Mouse (Mus musculus) heart, postnatal 4 days (tissue): ENCODE results near the gene Klhl29. TPM values are rescaled to one million over a fixed set of nuclear protein-coding genes. Genes with fewer than 3 reads are reported as not detected.
"Not testable (repeated sequence)": the region's sequence is repeated elsewhere in the genome, so short reads cannot be mapped to it uniquely, and the experiment has no call there.

Experiments
- DNase-seq: peaks from one replicate; pipeline ENCODE4 v3.0.0; 2021
- total RNA-seq, 2 experiments: library from RNA; stranded (reverse); gene quantifications; 2 replicates each; pipeline ENCODE4 v1.2.3; 2021

Gene Klhl29
- total RNA-seq, 2 experiments from 2014 or later: 0.69 to 0.90 TPM

DNA sequence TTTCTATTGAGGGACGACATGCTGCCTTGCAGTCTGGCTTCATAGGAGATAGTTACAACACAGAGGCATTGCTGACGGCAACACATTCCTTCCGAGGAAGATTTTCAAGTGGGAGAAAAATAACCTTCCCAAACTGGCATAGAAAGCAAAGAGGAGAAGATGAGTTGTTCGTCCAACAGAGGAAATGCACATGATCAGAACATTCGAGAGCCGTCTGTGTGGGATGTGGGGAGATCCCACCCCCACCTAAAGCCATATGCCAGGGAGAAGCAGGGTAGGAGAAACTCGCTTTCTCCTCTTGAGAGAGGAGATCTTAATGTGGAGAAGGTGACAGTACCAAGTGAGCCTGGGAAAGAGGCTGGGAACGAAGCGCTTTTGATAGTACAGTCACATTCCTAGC is 22.1 kb downstream of the Klhl29 start:
- no peak for DNase-seq

DNA sequence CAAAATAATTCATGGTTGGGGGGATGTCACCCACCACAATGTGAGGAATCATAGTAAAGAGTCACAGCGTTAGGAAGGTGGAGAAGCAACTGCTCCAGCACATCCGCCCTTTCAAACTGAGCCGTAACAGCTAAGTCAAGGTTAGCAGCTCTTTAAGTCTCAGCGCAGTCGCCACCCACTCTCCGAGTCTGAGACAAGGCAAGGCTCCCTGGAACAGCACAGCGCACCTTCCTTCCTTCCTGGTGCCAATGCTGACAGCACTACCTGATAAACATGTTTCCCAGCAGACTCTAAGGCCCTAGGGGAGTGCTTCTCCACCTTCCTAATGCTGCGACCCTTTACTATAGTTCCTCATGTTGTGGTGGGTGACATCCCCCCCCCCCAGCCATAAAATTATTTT is 22.7 kb downstream of the Klhl29 start:
- no peak for DNase-seq

DNA sequence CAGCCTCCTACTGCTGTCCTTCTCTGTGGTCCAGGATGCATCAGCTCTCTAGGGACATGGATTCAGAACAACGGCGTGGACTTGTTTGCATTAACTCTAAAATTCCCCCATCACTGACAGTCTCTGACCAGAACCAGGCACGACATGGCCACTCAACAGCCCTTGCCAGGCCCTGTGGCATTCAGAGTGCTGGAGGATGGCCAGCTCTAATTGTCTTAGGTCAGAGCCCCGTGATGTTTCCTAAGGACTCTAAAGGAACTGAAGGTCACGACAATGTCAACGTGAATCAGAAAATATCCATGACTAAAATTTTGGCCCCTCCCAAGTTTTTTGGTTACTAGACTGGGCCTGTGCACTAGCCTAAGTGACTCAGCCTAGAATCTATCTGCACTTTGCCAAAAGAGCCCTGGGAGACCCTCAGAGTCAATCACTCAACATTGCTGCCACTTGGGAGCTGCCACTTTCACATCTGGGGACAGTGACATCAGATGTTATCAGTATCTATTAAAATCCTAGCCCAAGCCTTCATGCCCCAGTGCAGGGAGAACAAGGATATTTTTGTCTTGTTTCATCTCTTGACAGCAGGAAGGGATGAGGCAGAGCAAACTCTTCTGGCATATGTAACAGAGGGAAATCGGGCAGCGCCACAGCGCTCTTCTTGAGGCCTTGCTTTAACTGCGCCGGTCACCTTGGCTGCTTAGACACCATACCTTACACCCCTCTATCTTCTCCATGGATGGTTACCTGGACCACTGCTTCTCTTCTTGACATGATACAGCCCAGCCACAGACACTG is 24.8 kb downstream of the Klhl29 start:
- no peak for DNase-seq

DNA sequence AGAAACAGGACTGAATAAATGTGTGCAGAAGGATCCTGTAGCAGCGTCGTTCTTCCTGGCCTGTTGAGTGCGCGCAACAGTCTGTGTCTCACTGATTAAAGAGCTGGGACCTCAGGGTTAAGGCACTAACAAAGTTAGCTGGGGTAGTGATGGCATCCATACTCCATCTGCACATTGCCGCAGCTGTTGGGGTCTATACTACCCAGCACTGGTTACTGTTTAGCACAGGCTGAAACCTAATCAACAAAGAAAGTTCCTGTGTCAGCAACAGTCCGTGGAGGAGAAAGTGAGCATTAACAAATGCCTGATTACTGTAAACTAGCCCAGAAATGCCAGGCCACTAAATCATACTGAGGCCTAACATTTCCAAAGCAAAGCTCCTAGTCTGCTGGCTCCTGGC is 30.4 kb downstream of the Klhl29 start:
- DNase-seq: no peak

DNA sequence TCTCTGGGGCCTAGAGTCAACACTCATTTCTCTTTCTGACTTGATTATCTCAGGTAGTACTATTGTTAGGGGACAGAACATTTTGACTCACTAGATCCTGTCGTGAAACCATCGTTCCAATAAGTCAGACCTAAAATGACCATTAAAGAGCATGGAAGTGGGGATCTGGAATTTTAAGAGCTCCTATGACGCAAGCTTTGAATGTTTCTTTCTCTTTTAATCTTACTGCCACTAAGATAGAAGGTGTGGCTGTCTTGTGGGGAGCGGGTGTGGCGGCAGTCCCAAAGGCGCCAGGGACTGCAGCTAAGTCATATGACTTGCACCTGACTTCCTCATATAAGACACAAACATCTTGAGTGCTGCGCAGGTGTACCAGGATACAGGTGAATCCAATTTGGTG is 31.0 kb downstream of the Klhl29 start:
- DNase-seq: not testable (repeated sequence)

DNA sequence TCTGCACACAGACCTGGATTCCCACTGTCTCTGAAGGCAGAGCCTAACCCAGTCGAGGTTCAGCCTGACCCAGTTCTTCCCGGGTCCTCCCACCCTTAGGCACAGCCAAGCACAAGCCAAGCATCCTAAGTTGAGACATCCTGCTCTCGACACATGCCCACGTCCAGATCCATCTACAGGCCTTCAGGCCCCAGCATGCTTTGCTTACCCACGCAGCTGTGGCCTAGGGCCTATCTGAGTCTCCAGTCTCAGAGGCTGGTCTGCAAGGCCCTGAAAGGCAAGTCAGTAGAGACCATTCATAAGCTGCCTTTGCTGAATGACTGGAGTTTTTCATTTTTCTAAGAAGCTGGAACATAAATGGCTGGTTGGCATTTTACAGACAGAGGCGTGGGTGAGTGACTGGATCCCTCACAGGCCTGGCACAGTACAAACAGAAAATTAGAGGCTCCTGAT is 35.3 kb downstream of the Klhl29 start:
- no peak for DNase-seq

DNA sequence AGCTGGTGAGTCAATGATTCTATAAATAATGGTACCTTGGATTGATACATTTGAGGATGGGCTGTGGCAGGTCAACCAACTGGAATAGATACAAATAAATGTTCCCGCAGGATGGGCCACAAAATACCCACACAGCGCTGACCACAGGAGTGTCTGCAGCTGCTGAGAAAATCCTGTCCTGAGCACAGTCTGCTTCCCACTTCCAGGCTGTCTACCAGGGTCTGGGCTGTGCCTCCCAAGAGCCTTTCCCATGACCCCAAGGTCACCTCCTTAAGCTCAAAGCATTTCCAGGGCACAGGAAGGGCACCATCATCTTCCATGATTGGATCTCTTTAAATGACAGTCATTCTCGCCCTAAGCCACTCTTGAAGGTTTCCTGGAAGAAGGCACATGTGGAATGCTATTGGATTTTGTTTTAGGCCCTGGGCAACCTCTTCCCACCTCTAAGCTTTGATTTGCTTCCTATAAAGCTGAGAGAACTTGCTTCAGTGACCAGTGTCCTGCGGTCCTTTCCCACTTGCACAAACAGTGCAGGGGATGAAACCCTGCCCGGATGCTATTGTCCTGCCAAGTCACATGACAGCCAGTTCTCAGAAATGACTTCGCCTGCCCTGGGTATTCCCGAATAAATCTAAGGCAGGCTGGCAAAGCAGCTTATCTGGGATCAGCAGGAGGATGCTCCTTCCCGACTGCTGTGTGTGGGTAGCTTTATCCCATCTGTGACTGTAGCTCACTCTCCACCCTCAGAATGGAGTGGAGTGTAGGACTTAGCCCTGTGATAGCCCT is 38.4 kb downstream of the Klhl29 start:
- DNase-seq: peak; percentile 17

DNA sequence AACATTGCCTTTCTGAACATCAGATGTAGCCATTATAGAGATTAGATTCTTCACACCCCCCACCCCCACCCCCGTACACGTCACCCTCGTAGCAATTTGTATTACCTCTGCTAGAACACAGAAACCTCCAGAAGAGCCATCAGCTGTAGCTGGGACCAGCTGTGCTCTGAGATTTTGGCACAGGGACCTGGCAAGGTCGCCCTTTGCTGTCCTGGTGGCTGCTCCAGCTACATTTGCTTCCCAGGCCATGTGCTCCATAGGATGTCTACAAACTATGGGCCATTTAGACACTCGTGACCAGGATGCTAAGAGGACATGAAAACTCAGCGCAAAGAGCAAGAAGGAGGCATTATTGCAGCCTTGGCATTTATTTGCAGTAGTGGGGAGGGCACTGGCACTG is 39.2 kb downstream of the Klhl29 start:
- no peak for DNase-seq

DNA sequence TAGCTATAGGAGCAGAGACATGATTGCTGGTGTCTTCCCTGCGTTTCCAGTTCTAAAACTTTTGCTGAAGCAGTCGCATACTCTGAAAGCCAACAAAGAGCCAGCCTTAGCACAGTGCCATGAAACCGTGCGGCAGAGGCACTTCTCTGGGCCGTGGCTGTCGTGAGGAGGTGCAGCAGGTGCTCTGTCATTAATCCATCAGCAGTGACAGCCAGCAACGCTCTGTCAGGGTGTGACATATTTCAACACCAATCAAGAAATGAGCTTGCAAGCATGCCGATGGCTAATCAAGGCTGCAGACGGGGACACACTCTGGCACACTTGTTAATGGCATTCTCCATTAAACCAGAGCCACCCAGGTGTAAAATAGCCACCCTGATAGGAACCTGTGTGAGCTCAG is 40.5 kb downstream of the Klhl29 start:
- no peak for DNase-seq

DNA sequence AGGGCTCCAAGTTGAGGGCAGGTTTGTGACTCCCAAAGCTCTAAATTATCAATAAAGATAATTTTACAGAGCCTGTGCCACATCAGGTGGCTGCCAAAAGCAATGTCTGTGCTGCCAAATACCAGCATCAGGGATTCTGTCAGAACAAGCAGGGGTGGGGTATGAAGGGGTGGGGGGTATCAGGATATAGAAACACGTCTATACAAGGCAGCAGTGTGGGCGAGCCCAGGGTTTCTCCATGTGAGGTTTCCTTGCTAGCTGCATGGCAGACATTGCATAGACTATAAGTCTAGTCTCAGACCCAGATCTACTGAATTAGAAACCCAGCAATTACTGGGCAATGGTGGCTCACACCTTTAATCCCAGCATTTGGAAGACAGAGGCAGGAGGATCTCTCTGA is 41.3 kb downstream of the Klhl29 start:
- no peak for DNase-seq

DNA sequence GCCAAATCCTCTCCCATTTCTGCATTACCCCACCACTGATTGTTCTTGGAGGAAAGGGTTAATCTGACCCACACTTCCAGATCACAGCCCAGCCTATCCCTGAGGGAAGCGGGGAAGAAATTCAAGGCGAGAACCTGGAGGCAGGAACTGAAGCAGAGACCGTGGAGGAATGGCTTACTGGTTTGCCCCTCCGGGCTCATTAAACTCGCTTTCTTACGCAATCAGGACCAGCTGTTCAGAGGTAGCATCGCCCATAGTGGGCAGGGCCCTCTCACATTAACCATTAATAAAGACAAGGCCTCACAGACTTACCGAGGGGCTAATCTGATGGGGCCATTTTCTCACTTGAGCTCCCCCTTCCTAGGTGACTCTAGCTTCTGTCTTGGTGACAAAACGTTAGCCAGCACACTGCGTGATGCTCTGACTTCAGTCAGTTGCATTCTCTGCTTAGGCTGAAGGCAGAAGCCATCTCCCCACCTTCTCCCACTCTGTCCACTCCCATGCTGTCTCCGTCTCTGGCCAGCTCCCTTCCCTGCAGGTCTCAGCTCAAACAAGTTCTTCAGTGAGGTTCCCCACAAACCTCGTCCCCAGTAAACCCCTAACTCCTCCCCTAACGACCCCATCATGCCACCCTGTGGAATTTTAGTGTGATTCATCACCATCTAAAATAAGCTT is 43.5 kb downstream of the Klhl29 start:
- no peak for DNase-seq

DNA sequence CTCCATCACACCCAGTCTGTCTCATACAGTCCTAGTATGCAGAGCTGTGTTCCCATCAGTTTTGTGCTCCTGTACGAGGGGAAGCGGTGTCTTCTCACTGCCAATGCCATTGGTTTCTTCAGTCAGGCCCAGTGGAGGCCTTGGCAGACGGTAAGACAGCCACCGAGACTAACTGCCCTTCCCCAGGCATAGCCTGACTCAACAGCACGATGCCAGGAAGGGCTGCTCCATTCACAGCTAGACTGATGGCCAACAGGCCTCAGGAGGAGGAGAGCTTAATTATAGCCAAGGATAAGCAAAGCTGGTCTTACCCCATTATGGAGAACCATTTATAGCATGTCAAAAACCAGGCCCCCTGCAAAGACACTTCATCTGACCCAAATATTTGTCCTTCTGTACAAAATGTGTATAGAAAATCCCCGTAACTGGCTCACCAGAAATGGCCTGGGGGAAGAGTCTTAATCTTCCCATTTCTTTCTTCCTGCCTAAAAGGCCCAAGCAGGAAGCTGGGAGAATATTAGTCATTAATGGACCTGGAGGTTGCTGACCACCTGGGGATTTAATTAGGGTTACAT is 44.9 kb downstream of the Klhl29 start:
- DNase-seq: no peak

DNA sequence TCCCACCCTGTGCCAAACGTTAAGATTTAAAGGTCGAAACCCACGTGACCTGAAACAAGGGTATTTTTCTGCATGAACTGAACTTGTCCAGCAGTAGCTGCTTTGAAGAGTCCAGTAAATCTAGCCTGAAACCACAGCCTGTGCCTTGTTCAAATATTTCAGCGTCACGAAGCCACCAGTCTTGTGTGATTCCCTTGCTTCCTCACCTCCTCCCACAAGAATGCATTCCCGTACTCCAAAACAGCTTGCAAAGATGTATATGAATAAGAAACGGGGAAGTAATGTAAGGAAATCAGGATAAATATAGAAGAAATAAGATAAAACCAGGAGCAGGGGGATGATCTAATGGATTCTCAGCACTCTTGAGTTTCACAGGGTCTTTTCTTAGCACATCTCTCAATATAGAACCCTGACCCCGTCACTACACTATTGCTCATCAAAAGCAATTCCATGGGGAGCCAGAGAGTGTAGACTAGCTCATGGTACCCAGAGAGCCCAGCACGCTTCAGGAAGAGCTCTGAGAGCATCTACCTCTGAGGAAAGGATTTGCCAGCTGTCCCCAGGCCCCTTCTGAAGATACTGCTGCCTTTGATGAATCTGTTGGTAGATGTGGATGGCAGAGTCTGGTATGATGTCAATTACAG is 52.9 kb downstream of the Klhl29 start:
- no peak for DNase-seq

DNA sequence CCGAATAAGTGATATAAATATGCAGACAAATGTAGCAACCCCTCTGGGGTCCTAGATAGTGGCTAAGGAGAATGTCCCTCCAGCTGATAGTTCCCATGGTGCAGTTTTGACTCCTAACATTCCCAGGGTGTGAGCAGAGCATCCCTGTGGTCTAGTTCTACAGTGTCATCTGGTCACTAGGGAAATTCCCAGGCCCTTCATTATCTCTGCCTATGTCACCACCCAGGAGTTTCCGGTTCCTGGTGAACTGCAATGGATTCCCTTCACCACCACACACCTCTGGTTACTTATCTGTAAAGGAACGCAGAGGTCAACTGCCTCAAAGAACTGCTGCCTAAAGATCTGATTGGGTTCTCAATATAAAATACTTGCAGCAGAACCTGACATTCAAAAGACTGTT is 54.5 kb downstream of the Klhl29 start:
- DNase-seq: no peak

DNA sequence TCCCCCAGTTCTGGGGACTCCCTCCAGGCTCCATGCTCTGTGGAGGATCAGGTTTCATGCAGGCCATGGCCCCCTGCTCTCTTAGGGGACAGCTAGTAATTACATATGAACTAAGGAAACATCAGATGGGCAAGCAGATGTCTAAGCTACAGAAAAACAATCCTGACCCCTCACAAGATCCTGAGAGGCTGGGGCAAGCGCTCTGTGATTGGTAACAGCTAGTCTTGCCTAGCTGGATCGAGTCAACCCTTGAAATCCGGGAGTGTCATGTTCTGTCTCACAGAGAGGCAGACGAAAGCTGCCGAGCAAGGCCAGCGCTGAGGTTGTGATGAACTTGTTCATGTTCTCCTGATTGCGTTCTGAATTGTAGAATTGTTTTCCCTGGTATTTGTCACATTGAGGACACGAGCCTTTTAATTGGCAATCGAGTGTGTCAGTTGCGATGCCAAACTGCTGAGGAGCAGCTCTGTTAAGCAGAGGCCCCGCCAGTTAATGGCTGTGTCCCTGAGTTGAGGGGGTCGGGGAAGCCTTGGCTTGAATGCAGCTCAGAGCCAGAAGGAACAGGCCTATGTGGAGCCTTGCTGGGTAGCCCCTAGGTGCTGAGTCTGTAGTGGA is 56.0 kb downstream of the Klhl29 start:
- no peak for DNase-seq

DNA sequence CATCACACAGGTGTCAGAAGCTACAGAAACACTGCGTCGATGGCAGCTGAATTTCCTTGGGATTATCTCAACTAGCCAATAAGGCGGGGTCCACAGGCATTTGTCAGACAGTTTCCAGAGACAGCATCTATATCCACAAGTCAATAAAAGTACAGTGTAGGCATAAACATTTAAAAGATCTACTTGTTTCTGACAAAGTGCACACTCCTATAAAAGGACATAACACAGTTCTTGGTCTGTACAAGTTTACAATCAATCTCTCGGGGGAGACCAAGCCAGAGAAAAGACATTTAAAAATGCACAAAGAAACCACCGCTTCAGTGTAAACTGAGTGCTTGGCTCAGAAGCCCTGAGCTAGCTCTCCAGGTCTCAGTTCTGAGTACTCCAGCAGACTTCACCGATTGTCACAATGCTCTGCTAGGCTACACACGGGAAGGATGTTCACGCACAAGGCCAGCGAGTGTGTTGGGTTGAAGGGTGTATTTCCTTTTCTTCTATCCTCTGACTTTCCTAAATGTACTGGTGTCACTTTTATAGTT is 59.4 kb downstream of the Klhl29 start:
- DNase-seq: no peak

DNA sequence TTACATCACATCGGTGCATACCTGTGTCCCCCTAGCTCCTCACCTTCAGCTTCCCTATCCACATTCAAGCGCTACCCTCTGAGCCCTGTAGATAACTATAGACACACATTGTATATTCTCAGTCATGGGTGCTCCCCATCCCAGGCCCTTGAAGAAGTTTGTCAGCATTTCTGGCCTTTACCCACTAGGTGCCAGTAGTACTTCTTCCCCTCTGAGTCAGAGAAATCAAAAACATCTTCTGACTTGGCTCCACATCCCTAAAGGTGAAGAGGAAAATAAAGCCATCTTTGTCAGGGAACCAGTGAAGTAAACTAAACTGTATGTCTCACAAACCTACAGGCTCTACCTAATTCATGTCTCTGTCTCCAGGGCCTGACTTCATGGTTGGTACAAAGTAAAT is 67.6 kb downstream of the Klhl29 start:
- DNase-seq: no peak

DNA sequence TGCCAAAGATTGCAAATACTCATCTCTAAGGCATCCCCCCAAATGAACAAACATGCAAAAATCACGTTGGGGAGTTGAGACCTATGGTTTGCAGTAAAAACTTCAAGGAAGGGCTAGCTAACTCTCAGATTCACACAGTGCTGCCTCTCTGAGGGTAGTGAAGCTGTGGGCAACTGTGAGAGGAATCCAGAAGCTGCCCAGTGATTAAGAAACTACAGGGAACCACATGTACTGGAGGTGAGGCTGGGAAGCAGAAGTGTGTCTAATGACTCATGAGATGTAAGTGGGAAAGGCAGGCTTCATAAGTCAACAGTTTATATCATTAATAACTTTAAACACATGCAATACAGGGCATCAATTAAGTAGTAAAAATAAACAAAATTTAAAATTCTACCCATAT is 70.0 kb downstream of the Klhl29 start:
- DNase-seq: no peak

DNA sequence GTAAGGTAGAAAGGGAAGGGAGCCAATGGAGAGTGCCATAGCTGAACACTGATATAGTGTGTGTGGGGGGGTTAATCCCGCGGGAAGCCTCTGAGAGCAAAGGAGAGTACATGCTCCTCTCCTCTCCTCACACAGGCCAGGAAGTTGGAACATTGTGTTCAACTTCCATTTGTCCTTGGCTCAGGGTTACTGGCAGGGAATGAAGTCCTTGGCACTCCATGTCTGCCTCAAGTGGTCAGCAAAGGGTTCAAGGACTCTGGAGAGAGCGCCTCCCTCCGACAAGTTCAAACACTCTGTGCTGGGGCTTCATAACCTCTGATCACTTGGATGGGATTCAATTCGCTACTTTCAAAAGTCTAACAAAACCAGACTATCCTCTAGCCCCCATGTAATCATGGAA is 71.6 kb downstream of the Klhl29 start:
- DNase-seq: no peak

DNA sequence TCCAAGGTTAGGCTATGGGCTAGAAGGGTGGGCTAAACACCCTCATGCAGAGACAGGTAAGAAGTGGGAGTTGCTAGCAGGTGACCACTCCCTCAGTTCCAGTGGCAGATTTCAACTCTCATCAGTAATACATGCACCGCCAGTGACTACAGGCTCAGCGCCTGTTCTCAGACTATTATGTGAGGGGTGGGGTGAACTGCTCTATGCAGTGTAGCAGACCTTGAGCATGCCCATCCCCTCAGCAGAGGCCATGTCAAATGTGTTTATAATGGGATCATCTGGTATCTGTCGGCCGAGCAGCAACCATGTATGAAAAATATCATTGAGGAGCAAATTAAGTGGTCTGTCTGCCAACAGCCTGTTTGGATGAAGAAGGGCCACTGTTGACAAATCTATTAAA is 72.4 kb downstream of the Klhl29 start:
- DNase-seq: no peak

DNA sequence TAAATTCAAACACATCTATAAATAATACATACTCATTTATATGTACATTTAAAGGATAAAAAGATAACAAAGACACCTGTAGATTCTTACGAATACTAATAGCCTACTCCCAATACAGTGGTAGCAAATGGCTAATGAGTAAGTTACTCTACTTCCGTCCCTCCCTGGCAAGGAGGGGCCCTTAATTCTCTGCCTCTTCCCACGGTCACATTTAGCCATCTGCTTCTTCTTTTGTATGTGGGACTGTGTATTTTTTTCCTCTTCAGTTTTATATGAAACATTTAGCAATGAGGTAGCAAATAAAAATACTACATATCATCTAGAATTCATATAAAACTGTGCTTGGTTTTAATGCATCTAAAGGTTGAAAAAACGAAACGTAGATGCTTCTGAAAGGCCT is 73.6 kb downstream of the Klhl29 start:
- no peak for DNase-seq

DNA sequence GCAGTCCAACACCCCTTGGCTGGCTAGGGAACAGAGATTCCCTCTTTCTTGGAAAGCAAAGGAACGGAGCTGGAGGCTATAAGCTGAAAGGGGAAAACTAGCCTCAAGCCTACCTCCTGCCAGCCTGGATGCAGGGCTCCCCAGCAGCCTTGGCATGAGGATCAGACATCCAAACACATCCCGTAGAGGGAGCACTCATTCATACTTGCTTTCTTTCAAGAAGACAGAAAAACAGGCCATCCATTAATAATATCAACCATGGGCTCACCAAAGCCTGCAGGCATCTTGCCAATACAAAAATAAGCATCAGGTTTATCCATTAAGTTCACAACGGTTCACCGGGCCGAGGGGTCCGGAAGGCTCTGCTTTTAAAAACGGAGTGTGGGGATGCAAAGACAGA is 79.1 kb downstream of the Klhl29 start:
- no peak for DNase-seq
